Mouse (Mus musculus) cortical plate, adult 2 months (tissue): ENCODE measurements around the gene Cacna1s. TPM values are rescaled to one million over a fixed set of nuclear protein-coding genes. Genes with fewer than 3 reads are reported as not detected.

Experiments
- H3K27ac ChIP-seq: fragments of 200-500 bp; 2 replicates; pipeline ENCODE4 v1.5.1; 2012; ENCODE audit warnings: low read length, control low read depth, inconsistent platforms; ENCODE audit not compliant: insufficient read depth
- H3K4me1 ChIP-seq: fragments of 200-500 bp; 2 replicates; pipeline ENCODE4 v1.6.1; 2011; ENCODE audit warnings: low read length; ENCODE audit not compliant: control insufficient read depth, insufficient read depth
- H3K4me3 ChIP-seq: fragments of 200-500 bp; 2 replicates; pipeline ENCODE4 v1.5.1; 2011; ENCODE audit warnings: mild to moderate bottlenecking, low read length, control low read depth; ENCODE audit not compliant: insufficient read depth
- CTCF ChIP-seq: fragments of 200-500 bp; IDR thresholded peaks from 2 replicates; pipeline ENCODE4 v1.5.1; 2011; ENCODE audit warnings: mild to moderate bottlenecking, control low read depth, low read length; ENCODE audit not compliant: insufficient read depth; ENCODE audit errors: extremely low read depth
- POLR2A ChIP-seq: fragments of 200-500 bp; IDR thresholded peaks from 2 replicates; pipeline ENCODE4 v1.6.1; 2011; ENCODE audit warnings: mild to moderate bottlenecking, low read length, control low read depth; ENCODE audit not compliant: insufficient read depth; ENCODE audit errors: extremely low read depth
- polyA plus RNA-seq: library from polyadenylated mRNA; depleted of rRNA; stranded (reverse); fragments of >200 nt; gene quantifications from 2 replicates; pipeline ENCODE4 v1.2.3, GENCODE M21; 2012; rRNA removed

The Cacna1s gene
- polyA plus RNA-seq, 1 experiment, result 0.98 TPM

DNA sequence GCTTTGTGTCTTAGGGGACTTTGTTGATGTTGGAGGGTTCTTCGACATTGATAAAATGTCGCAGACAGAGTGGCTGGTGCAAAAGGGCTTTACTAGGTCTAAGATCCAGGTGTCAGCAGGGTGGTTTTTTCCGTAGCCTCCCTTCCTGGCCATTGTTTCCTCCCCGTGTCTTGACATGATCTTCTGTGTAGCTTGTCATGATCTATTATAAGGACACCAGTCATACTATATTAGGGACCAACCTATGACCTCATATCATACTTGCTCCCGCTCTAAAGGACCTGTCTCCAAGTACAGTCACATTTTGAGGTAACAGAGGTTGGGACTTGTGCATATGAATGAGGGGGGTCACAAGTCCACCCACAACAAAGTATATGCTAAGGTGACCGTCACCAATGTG lies 108.4 kb downstream of the Cacna1s start:
- Histone ChIP-seq H3K4me1 (peaks cover 2% of the 10 kb centered on the region; the same call in 1 of the 2 replicates), H3K4me3 (no peak overlapping the region), H3K27ac (no peak overlapping the region)
- TF ChIP-seq POLR2A (no peak), CTCF (no peak)

DNA sequence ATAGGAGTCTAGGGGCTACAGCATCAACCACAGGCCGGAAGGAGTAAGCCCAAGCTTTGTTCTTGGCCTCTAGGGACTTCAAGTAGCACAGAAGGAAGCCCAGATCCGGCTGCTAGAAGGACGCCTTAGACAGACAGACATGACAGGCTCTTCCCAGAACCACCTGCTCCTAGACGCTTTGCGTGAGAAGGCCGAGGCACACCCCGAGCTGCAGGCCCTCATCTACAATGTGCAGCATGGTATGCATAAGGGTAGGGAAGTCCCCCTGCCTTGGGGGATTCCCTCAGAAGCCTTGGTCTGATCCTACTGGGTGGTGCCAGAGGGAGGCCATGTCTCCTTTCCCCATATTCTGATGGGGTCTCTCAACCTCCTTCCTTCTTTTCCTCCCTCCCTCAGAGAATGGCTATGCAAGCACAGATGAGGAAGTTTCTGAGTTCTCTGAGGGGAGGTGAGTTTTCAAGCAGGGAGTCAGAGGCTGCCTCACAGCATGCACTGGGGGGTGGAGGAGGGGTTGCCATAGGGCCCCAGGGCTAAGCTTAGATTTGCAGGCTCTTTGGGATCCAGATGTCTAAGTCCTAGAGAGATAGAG lies 108.9 kb downstream of the Cacna1s start:
- H3K4me1 ChIP-seq, result peaks cover 2% of the 10 kb centered on the region; the same call in 1 of the 2 replicates
- H3K27ac ChIP-seq, result no peak overlapping the region
- no peak overlapping the region for H3K4me3 ChIP-seq
- TF ChIP-seq POLR2A (no peak), CTCF (no peak)

DNA sequence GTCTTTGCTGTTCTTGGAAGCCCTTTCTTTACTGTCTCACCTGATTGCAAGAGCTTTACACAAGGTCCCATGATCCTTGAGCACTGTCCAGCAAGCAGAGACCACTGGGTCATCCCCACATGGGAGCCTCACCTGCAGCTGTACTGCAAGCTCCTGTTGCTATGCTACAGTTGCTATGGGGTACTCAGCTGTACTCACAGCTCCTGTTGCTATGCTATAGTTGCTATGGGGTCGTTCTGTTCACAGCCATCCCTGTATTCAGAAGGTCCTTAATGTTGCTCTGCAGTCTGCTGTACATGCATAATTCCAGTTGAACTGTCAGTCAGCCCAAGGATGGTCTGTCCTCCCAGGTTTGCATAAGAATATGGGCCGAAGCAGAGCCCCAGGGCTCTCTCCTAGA lies 112.9 kb downstream of the Cacna1s start:
- no peak for TF ChIP-seq POLR2A
- no peak for TF ChIP-seq CTCF
- H3K27ac ChIP-seq, result no peak overlapping the region
- H3K4me3 ChIP-seq, result no peak overlapping the region
- H3K4me1 ChIP-seq, result peaks cover 2% of the 10 kb centered on the region

DNA sequence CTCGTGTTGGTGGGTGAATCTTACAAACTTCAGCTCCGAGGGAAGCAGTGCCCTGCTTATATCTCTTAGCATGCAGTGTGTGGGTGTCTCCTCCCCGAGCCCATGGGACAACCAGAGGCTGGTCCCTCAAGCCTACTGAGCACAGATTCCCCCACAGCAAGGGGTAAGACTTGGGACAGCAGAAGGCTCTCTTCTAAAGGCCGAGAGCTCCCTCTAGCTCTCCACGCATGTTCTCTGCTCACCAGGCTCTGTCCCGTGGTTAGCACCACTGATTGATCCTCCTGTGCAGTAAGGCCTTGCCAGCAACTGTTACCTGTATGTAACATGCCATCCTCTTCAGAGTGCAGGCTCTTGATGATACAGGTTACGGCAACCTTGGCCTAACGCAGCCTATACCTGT lies 115.1 kb downstream of the Cacna1s start:
- Histone ChIP-seq H3K27ac (no peak overlapping the region), H3K4me3 (no peak overlapping the region), H3K4me1 (peaks cover 2% of the 10 kb centered on the region)
- TF ChIP-seq CTCF (peak; percentile 66), POLR2A (no peak)

Other genes with a start within 250 kb of the Cacna1s start
- gene Lad1, start 234.2 kb upstream of the Cacna1s start, polyA plus RNA-seq, result 2.9 and 3.0 TPM in 2 replicates
- gene Tnnt2, start 216.4 kb upstream of the Cacna1s start, polyA plus RNA-seq, result 15.4 and 16.2 TPM in 2 replicates
- 0.15 and 0.25 TPM in 2 replicates for gene Pkp1, start 133.5 kb upstream of the Cacna1s start, polyA plus RNA-seq
- gene Igfn1, start 46.4 kb upstream of the Cacna1s start, polyA plus RNA-seq, result 28.8 and 34.2 TPM in 2 replicates
- gene Tmem9, start 44.6 kb upstream of the Cacna1s start, polyA plus RNA-seq, result 101 TPM in 2 replicates
- gene Ascl5, start 1.9 kb upstream of the Cacna1s start, polyA plus RNA-seq, result 2.0 TPM in 2 replicates
- 42.5 and 44.4 TPM in 2 replicates for gene Kif21b, start 78.6 kb downstream of the Cacna1s start, polyA plus RNA-seq
- 1.0 and 1.6 TPM in 2 replicates for gene Mroh3, start 160.1 kb downstream of the Cacna1s start, polyA plus RNA-seq
- gene Inava, start 181.5 kb downstream of the Cacna1s start, polyA plus RNA-seq, result 3.3 TPM in 2 replicates
- gene Gpr25, start 208.1 kb downstream of the Cacna1s start, polyA plus RNA-seq, result 6.5 and 9.7 TPM in 2 replicates